Mouse (Mus musculus): Measurements from ENCODE around the gene Entr1.
"Not testable (repeated sequence)": the region's sequence is repeated elsewhere in the genome, so short reads cannot be mapped to it uniquely, and the experiment has no call there.

Entr1 gene

GRCm38 (mm10) chr2:26388682-26389153 is 398 bp downstream of the Entr1 start:
- in situ Hi-C loops (cut with MboI, MseI) = no loop called here

GRCm38 (mm10) chr2:26387713-26388112 is 1.4 kb downstream of the Entr1 start:
- in situ Hi-C loops (cut with MboI, MseI) = no loop called here

DNA sequence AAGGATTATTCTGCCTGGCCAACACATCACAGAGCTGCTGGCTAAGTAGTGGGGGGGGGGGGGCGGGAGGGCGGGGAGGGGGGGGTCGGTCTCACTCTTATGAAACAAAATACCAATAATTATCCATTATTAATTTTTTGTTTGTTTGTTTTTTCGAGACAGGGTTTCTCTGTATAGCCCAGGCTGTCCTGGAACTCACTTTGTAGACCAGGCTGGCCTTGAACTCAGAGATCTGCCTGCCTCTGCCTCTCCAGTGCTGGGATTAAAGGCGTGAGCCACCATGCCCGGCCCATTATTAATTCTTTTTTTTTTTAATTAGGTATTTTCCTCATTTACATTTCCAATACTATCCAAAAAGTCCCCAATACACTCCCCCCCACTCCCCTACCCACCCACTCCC is 8.2 kb downstream of the Entr1 start:
- in situ Hi-C loops (cut with MboI, MseI) = not testable (repeated sequence)

- in situ Hi-C loops (cut with MboI, MseI) = no loop called here
Measured at GRCm38 (mm10) chr2:26380131-26380771, 8.9 kb downstream of the Entr1 start, which contains the start of gene Snapc4. Snapc4 (minus strand) TSS chr2:26380653.

DNA sequence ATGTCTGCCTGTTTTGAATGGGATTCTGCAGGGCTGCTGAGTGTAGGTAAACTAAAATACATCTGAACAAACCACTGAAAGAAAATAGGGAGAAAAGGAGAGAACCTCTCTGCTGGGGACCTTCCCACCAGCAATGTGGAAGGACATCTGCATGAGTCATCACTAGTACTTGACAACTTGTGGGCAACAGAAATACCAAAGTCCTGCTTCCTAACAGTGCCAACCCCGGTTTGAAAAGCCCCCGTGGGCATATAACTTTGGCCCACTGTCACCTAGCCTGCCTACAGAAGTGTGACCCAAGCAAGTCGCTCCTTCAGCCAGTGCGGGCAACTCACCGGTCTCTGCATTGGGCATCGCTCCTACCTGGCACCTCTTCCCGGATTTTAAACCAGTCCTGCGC is 16.7 kb downstream of the Entr1 start:
- in situ Hi-C loops (cut with MboI, MseI) = no loop called here

- in situ Hi-C loops (cut with MboI, MseI) = no loop called here
Measured at GRCm38 (mm10) chr2:26368572-26368971, 20.5 kb downstream of the Entr1 start.

DNA sequence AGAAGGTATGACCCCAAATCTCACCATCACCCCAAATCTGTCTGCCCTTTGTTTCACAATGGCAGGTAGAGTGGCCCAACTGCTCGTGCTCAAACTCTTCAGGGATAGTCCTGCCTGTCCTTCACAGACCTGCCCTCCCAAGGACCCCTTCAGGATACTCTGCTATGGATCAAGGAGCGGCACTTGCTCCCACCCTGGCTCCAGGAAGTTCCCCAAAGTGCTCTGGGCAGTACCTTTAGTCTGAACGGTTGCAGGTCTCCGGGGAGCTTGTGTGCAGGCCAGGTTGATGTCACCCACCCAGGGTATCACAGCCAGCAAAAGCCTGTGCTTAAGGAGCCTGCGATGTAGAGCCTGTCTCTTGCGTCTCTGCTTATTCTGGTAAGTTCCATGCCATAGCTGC is 21.2 kb downstream of the Entr1 start:
- in situ Hi-C loops (cut with MboI, MseI) = no loop called here

- in situ Hi-C loops (cut with MboI, MseI) = no loop called here
Measured at GRCm38 (mm10) chr2:26364738-26365465, 24.2 kb downstream of the Entr1 start.

GRCm38 (mm10) chr2:26363481-26363880 is 25.6 kb downstream of the Entr1 start:
- in situ Hi-C loops (cut with MboI, MseI) = no loop called here

GRCm38 (mm10) chr2:26362991-26363390 is 26.1 kb downstream of the Entr1 start:
- in situ Hi-C loops (cut with MboI, MseI) = no loop called here

GRCm38 (mm10) chr2:26360772-26361171 is 28.3 kb downstream of the Entr1 start, which contains the start of gene Card9:
Card9 (minus strand) TSS chr2:26360918.
- in situ Hi-C loops (cut with MboI, MseI) = no loop called here

GRCm38 (mm10) chr2:26359983-26360382 is 29.1 kb downstream of the Entr1 start:
- in situ Hi-C loops (cut with MboI, MseI) = no loop called here

GRCm38 (mm10) chr2:26358667-26359320 is 30.3 kb downstream of the Entr1 start:
- in situ Hi-C loops (cut with MboI, MseI) = no loop called here

GRCm38 (mm10) chr2:26357484-26357883 is 31.6 kb downstream of the Entr1 start:
- in situ Hi-C loops (cut with MboI, MseI) = no loop called here

DNA sequence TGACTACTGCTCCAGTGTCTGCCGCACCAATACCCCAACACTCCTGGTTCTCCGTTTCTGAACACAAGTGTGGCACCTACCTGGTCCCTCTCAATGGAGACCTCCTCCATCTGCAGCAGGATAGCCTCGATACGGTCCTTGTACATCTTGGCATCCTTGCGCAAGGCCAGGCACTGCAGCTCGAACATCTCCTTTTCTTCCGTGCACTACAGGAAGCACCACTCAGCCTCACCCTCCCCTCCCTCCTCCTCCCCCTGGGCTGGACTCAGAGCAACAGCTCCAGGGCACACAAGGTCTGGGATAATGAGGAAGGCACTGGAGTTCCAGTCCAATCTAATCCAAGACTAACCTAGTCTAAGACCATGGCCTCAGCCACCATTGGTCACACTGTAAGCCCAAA is 32.4 kb downstream of the Entr1 start:
- in situ Hi-C loops (cut with MboI, MseI) = no loop called here

GRCm38 (mm10) chr2:26356231-26356630 is 32.9 kb downstream of the Entr1 start:
- in situ Hi-C loops (cut with MboI, MseI) = no loop called here

DNA sequence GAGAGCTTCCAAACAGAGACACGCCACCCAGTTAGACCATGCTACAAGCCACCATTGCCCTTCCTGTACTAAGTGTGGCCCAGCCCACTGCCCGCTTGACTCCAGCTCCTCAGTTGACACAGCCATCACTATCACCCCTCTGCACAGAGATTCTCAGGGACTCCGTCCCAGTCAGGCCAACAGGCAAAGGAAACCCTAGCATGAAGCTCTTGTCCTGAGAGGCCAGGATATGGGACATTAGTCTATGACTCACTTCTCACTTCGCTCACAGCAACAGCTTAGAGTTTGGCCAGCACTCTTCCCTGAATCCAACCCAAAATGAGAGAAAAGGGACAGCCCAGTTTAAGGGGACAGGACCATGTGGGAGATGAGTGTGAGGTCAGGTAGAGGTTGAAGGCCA is 34.7 kb downstream of the Entr1 start:
- in situ Hi-C loops (cut with MboI, MseI) = no loop called here

DNA sequence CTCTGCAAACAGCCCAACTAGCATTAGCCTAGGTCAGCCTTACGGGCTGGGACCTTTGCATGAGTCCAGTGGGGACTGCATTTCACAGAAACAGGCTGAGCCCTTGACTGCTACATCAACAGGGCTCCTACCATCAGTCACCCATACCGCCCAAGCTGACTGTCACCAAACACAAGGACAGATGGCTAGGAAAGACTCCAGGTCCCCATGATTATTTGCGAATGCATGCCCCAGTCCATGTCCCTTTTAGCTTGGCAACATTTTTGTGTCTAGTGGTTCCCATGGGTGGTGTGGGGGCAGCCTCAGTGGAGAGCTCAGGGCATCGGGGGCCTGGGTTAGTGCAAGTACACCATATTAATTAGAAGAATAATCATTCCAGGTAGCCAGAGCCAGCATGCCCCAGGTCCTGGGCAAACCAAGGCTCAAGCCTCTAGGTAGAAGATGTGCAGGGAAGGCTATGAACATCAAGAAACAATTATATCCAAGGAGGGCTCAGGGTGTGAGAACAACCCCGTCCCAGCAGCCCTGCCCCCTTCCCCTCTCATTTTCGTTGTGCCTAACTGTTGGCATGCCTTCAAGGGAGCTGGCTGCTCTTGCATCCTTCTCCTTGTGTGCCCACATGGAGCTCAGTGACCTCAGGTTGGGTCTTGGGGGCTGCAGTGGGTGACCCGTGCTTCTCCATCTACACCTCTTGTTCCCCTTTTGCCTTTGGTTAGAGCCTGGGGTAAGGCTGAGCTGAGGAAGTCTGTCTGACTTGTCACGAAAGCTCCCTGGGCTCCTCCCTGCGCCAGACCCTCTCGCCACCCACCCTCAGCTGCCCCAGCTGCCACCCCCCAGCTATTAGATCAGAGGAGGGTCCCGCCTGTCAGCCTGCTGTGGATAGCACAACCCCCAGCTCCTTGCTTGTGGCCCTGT is 35.8 kb downstream of the Entr1 start:
- in situ Hi-C loops (cut with MboI, MseI) = no loop called here

- in situ Hi-C loops (cut with MboI, MseI) = no loop called here
Measured at GRCm38 (mm10) chr2:26352291-26352910, 36.7 kb downstream of the Entr1 start.

GRCm38 (mm10) chr2:26351358-26352290 is 37.5 kb downstream of the Entr1 start, which contains the start of gene Dnlz:
Dnlz (minus strand) TSS chr2:26352110.
- in situ Hi-C loops (cut with MboI, MseI) = no loop called here
